Mouse (Mus musculus): Measurements from ENCODE around the gene Rnf187.

The Rnf187 gene

GRCm38 (mm10) chr11:58938322-58939087 lies at the start of gene Rnf187:
TSS of gene Rnf187 (minus strand) at chr11:58938916.
- peak; percentile 84 for DNase-seq (ENCODE audit: low spot score)

GRCm38 (mm10) chr11:58985299-58985917 lies 46.7 kb upstream of the Rnf187 start:
- DNase-seq (ENCODE audit: low spot score): no peak

- no peak for DNase-seq (ENCODE audit: low spot score)
Measured at GRCm38 (mm10) chr11:58984657-58985056, 45.9 kb upstream of the Rnf187 start.

- no peak for DNase-seq (ENCODE audit: low spot score)
Measured at GRCm38 (mm10) chr11:58983691-58984341, 45.1 kb upstream of the Rnf187 start.

GRCm38 (mm10) chr11:58982471-58983097 lies 43.9 kb upstream of the Rnf187 start:
- DNase-seq (ENCODE audit: low spot score): no peak

- no peak for DNase-seq (ENCODE audit: low spot score)
Measured at GRCm38 (mm10) chr11:58981541-58982447, 43.1 kb upstream of the Rnf187 start.

- no peak for DNase-seq (ENCODE audit: low spot score)
Measured at GRCm38 (mm10) chr11:58980381-58980990, 41.8 kb upstream of the Rnf187 start.

- DNase-seq (ENCODE audit: low spot score): no peak
Measured at GRCm38 (mm10) chr11:58979661-58980060, 40.9 kb upstream of the Rnf187 start.

- DNase-seq (ENCODE audit: low spot score): no peak
Measured at GRCm38 (mm10) chr11:58979183-58979582, 40.5 kb upstream of the Rnf187 start.

- no peak for DNase-seq (ENCODE audit: low spot score)
Measured at GRCm38 (mm10) chr11:58978706-58979030, 40.0 kb upstream of the Rnf187 start.

- DNase-seq (ENCODE audit: low spot score): peak; percentile 57
Measured at GRCm38 (mm10) chr11:58978027-58978705, 39.5 kb upstream of the Rnf187 start, which contains the start of gene Trim11. TSS of gene Trim11 (plus strand) at chr11:58978093.

- no peak for DNase-seq (ENCODE audit: low spot score)
Measured at GRCm38 (mm10) chr11:58977607-58978026, 38.9 kb upstream of the Rnf187 start.

- DNase-seq (ENCODE audit: low spot score): peak; percentile 45
Measured at GRCm38 (mm10) chr11:58977150-58977549, 38.4 kb upstream of the Rnf187 start.

- no peak for DNase-seq (ENCODE audit: low spot score)
Measured at GRCm38 (mm10) chr11:58974414-58974813, 35.7 kb upstream of the Rnf187 start.

- no peak for DNase-seq (ENCODE audit: low spot score)
Measured at GRCm38 (mm10) chr11:58971796-58972195, 33.1 kb upstream of the Rnf187 start.

- DNase-seq (ENCODE audit: low spot score): no peak
Measured at GRCm38 (mm10) chr11:58970831-58971530, 32.3 kb upstream of the Rnf187 start.

- no peak for DNase-seq (ENCODE audit: low spot score)
Measured at GRCm38 (mm10) chr11:58969659-58970058, 30.9 kb upstream of the Rnf187 start.

GRCm38 (mm10) chr11:58969027-58969426 lies 30.3 kb upstream of the Rnf187 start:
- DNase-seq (ENCODE audit: low spot score): no peak

GRCm38 (mm10) chr11:58968551-58968950 lies 29.8 kb upstream of the Rnf187 start:
- DNase-seq (ENCODE audit: low spot score): no peak

- DNase-seq (ENCODE audit: low spot score): peak; percentile 47
Measured at GRCm38 (mm10) chr11:58967346-58967745, 28.6 kb upstream of the Rnf187 start.
